9 mouse cellular contexts compared by ENCODE assay signal in the genomic region with DNA sequence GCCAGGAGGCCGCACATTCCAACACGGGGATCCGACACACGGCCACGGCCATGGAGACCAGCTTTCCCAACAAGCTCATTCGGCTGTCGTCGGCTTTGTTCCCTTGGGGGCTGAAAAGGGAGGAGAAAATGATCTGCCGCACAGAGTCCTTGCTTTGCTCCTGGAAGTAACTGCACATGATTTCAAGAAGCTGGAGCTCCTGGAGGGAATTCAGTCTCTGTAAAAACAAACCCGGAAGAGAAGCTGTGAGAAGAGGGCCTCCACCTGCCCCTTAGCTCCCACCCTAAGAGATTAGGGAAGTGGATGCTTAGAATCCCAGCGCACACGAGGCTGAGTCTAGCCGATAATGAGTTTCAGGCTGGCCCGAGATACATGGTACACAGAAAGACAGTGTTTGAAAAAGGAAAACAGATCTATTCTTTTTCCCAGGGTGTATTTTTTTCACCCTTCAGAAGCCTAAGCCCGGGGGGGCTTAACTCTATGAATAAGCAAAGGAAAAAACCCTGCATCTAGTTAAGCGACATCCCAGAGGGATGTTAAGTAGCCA. TPM values are rescaled to one million over a fixed set of nuclear protein-coding genes. Genes with fewer than 3 reads are reported as not detected.
DNase-seq lines count a peak whose midpoint lies in the region; ATAC-seq and TF ChIP-seq lines count a peak whose summit lies in the region.
"Had no signal": no experiment of that assay in that cellular context is flagged by ENCODE, and none has a peak within 500 bp of the region (broad histone marks: within the 10 kb centered on the region; RNA-seq: fewer than 3 reads in every experiment).

No protein-coding gene starts in this region.

- H3K36me3 ChIP-seq in testis, adult 2 months (ENCODE audit: control insufficient read depth, insufficient read depth, low read length), result peaks cover 2% of the 10 kb centered on the region
- peaks cover 75% of the 10 kb centered on the region for H3K36me3 ChIP-seq in limb, embryonic 15.5 days
- H3K36me3 ChIP-seq in splenic B cell, adult 2 months (ENCODE audit: control insufficient read depth, insufficient read depth, low read length, poor library complexity, severe bottlenecking), result peaks cover 10% of the 10 kb centered on the region

- H3K4me2 ChIP-seq in limb, embryonic 15.5 days, result peak overlapping the region; percentile 82

- no peak for TF ChIP-seq POLR2A in testis, adult 2 months (IDR thresholded peaks at IDR 0.05; ENCODE audit: control insufficient read depth, low read depth, low read length)

- no peak for DNase-seq in testis, postnatal 10 days (ENCODE audit: low spot score)
- DNase-seq in splenic B cell, adult 2 months (ENCODE audit: low read depth, low spot score), result peak; percentile 15
- no peak for DNase-seq in left cerebral cortex, postnatal 14 days (ENCODE audit: low spot score in 2 of 2)
- DNase-seq in adrenal gland, adult 8-10 months, result no peak
- no peak for DNase-seq in layer of hippocampus, postnatal 14 days (ENCODE audit: low spot score in 2 of 2)

- peak; percentile 33; the same call in 1 of the 2 replicates for ATAC-seq in erythroblast, adult 5-6 weeks (replicated peaks; ENCODE audit: low FRiP score, poor library complexity, severe bottlenecking)
- ATAC-seq in limb, embryonic 15.5 days (ENCODE audit: insufficient number of reproducible peaks, low FRiP score, low TSS enrichment, low read depth), result no peak

- peak overlapping the region; percentile 92 for H3K4me3 ChIP-seq in testis, adult 2 months (ENCODE audit: control insufficient read depth, low read depth, low read length)
- H3K4me3 ChIP-seq in limb, embryonic 15.5 days, result peak overlapping the region; percentile 91

- intact Hi-C loops in left cerebral cortex, postnatal 14 days (cut with DNase I), result no loop called here

- H3K9me3 ChIP-seq in limb, embryonic 15.5 days, result no peaks in the 10 kb centered on the region

- no peaks in the 10 kb centered on the region for H3K27me3 ChIP-seq in testis, adult 2 months (ENCODE audit: control insufficient read depth, insufficient read depth, low read length)
- no peaks in the 10 kb centered on the region for H3K27me3 ChIP-seq in limb, embryonic 15.5 days
- H3K27me3 ChIP-seq in splenic B cell, adult 2 months (ENCODE audit: control insufficient read depth, insufficient read depth, low read length, poor library complexity, severe bottlenecking), result no peaks in the 10 kb centered on the region

- no peak for TF ChIP-seq CTCF in testis, adult 2 months (IDR thresholded peaks at IDR 0.05; ENCODE audit: control insufficient read depth, insufficient read depth, insufficient replicate concordance, low read depth, low read length)

- peak overlapping the region; percentile 92 for H3K27ac ChIP-seq in testis, adult 2 months (ENCODE audit: control insufficient read depth, insufficient read depth, low read depth, low read length)
- 0 out of 2 replicates have a peak overlapping the region, but pooled peaks have one; percentile 90 for H3K27ac ChIP-seq in limb, embryonic 15.5 days

- H3K9ac ChIP-seq in limb, embryonic 15.5 days, result peak overlapping the region; percentile 89

- peaks cover 8% of the 10 kb centered on the region for H3K4me1 ChIP-seq in testis, adult 2 months (ENCODE audit: control insufficient read depth, insufficient read depth, low read length)
- peaks cover 24% of the 10 kb centered on the region for H3K4me1 ChIP-seq in limb, embryonic 15.5 days

- WGBS in limb, embryonic 15.5 days, result 1% methylated on average over 16 of the region's 16 CpGs

RNA-seq across cellular contexts. Expression of gene E130309D02Rik, which starts 0.9 kb away (rescaled TPM):
- 19.6 and 21.2 TPM in 2 replicates for polyA plus RNA-seq in testis, adult 2 months (2012; rRNA removed)
- total RNA-seq in erythroblast, adult 5-6 weeks (2015; ENCODE audit: low replicate concordance), result 7.1 and 11.3 TPM in 2 replicates
- 4.3 and 4.6 TPM in 2 replicates for total RNA-seq in erythroblast, adult 5-6 weeks (2017; ENCODE audit: low replicate concordance)
- polyA plus RNA-seq in limb, embryonic 15.5 days (2015; fragmentation: Nextera tagmentation; extraction: Ambion mirVana), result 28.5 and 33.2 TPM in 2 replicates
- total RNA-seq in left cerebral cortex, postnatal 14 days (2021), result 10 to 100 TPM; 22.2 to 22.3 TPM
- total RNA-seq in adrenal gland, adult 8-10 months (2022), result 10 to 100 TPM; 22.1 to 34.5 (median 28.6) TPM
- 10 to 100 TPM; 20.8 to 23.1 TPM for total RNA-seq in layer of hippocampus, postnatal 14 days (2021)

RNA-seq across cellular contexts. Expression of gene Zdhhc4, which starts 14.8 kb away (rescaled TPM):
- polyA plus RNA-seq in testis, adult 2 months (2012; rRNA removed), result 390 and 402 TPM in 2 replicates
- total RNA-seq in erythroblast, adult 5-6 weeks (2015; ENCODE audit: low replicate concordance), result 8.8 and 23.8 TPM in 2 replicates
- 6.0 and 10.6 TPM in 2 replicates for total RNA-seq in erythroblast, adult 5-6 weeks (2017; ENCODE audit: low replicate concordance)
- polyA plus RNA-seq in limb, embryonic 15.5 days (2015; fragmentation: Nextera tagmentation; extraction: Ambion mirVana), result 72.3 and 78.7 TPM in 2 replicates
- 10 to 100 TPM; 35.8 to 37.4 TPM for total RNA-seq in left cerebral cortex, postnatal 14 days (2021)
- 10 to 100 TPM; 60.3 to 74.8 (median 66.3) TPM for total RNA-seq in adrenal gland, adult 8-10 months (2022)
- 10 to 100 TPM; 41.8 to 47.1 TPM for total RNA-seq in layer of hippocampus, postnatal 14 days (2021)

RNA-seq across cellular contexts. Expression of gene Zfp853, which starts 20.8 kb away (rescaled TPM):
- 0.13 TPM in 1 of 2 replicates, not detected in the other for polyA plus RNA-seq in testis, adult 2 months (2012; rRNA removed)
- not detected in 2 replicates for total RNA-seq in erythroblast, adult 5-6 weeks (2015; ENCODE audit: low replicate concordance)
- not detected in 2 replicates for total RNA-seq in erythroblast, adult 5-6 weeks (2017; ENCODE audit: low replicate concordance)
- 0.10 and 0.18 TPM in 2 replicates for polyA plus RNA-seq in limb, embryonic 15.5 days (2015; fragmentation: Nextera tagmentation; extraction: Ambion mirVana)
- 1 to 10 TPM; 7.8 to 8.3 TPM for total RNA-seq in left cerebral cortex, postnatal 14 days (2021)
- under 1 TPM; 0.20 to 0.54 (median 0.46) TPM for total RNA-seq in adrenal gland, adult 8-10 months (2022)
- total RNA-seq in layer of hippocampus, postnatal 14 days (2021), result 1 to 10 TPM; 7.7 to 7.9 TPM

RNA-seq across cellular contexts. Expression of gene Grid2ip, which starts 42.9 kb away (rescaled TPM):
- polyA plus RNA-seq in testis, adult 2 months (2012; rRNA removed), result 0.05 TPM in 2 replicates
- total RNA-seq in erythroblast, adult 5-6 weeks (2015; ENCODE audit: low replicate concordance), result 0.58 TPM in 1 of 2 replicates, not detected in the other
- total RNA-seq in erythroblast, adult 5-6 weeks (2017; ENCODE audit: low replicate concordance), result not detected in 2 replicates
- polyA plus RNA-seq in limb, embryonic 15.5 days (2015; fragmentation: Nextera tagmentation; extraction: Ambion mirVana), result 0.68 and 1.1 TPM in 2 replicates
- 1 to 10 TPM; 1.4 to 1.9 TPM for total RNA-seq in left cerebral cortex, postnatal 14 days (2021)
- total RNA-seq in adrenal gland, adult 8-10 months (2022), result 1 to 10 TPM in 1 of 4 experiments, under 1 TPM in 3; 0.61 to 1.2 (median 0.91) TPM
- total RNA-seq in layer of hippocampus, postnatal 14 days (2021), result 1 to 10 TPM; 4.1 to 8.1 TPM
- polyA plus RNA-seq: gonadal fat pad, adult 2 months had no signal

RNA-seq across cellular contexts. Expression of gene Zfp316, which starts 44.4 kb away (rescaled TPM):
- 2.0 and 2.2 TPM in 2 replicates for polyA plus RNA-seq in testis, adult 2 months (2012; rRNA removed)
- not detected in 2 replicates for total RNA-seq in erythroblast, adult 5-6 weeks (2015; ENCODE audit: low replicate concordance)
- total RNA-seq in erythroblast, adult 5-6 weeks (2017; ENCODE audit: low replicate concordance), result 0.28 and 0.51 TPM in 2 replicates
- polyA plus RNA-seq in limb, embryonic 15.5 days (2015; fragmentation: Nextera tagmentation; extraction: Ambion mirVana), result 3.1 and 3.6 TPM in 2 replicates
- 10 to 100 TPM; 20.1 to 20.5 TPM for total RNA-seq in left cerebral cortex, postnatal 14 days (2021)
- 10 to 100 TPM; 11.0 to 13.1 (median 12.0) TPM for total RNA-seq in adrenal gland, adult 8-10 months (2022)
- 10 to 100 TPM; 20.1 to 20.6 TPM for total RNA-seq in layer of hippocampus, postnatal 14 days (2021)

Comparison
In these comparisons a context has a peak if more than half of its experiments do, and no peak if none do; other contexts are left out.
1. RNA of gene Zfp853, which starts 20.8 kb away (total RNA-seq): 7.8 to 8.3 TPM in left cerebral cortex, postnatal 14 days and 7.7 to 7.9 TPM in layer of hippocampus, postnatal 14 days; 0.20 to 0.54 TPM in adrenal gland, adult 8-10 months and not detected in erythroblast, adult 5-6 weeks; every median in the first group is over 4 times any median in the second.